Mouse (Mus musculus): ENCODE measurements at regions not wholly inside any gene's neighbourhood (a gene's known extent, or its start where the extent isn't known, plus 50 kb on each side); places are given as distances from the start of the nearest gene placed in this dataset.

DNA sequence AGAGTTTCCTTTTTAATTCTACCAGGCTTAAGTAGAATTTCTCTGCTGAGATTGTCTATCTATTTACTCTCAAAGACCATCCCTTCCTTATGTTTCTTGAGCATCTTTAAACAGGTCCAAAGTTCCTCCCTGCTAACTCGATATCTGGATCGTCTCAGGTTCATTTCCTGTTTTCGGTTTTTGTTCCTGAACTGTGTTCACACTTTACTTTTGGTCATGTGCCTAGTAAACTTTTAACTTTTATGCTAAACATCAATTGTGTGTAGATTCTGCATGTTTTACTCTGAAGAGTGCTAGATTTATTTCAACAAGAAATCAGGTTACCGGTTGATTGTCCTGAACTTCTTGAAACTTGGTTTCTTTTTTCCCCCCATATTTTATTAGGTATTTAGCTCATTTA is 68.5 kb upstream of the Nck2 start:
- Histone ChIP-seq H3K4me1 (ENCODE audit: control insufficient read depth, insufficient read depth, low read length) (no peaks in the 10 kb centered on the region), H3K36me3 (ENCODE audit: control insufficient read depth, insufficient read depth, low read length) (no peaks in the 10 kb centered on the region), H3K4me3 (ENCODE audit: control insufficient read depth, low read depth, low read length) (no peak overlapping the region), H3K27ac (ENCODE audit: control insufficient read depth, insufficient read depth, low read depth, low read length) (no peak overlapping the region), H3K27me3 (ENCODE audit: control insufficient read depth, insufficient read depth, low read length) (no peaks in the 10 kb centered on the region)
- TF ChIP-seq CTCF (IDR thresholded peaks at IDR 0.05; ENCODE audit: control insufficient read depth, insufficient read depth, insufficient replicate concordance, low read depth, low read length) (no peak), POLR2A (IDR thresholded peaks at IDR 0.05; ENCODE audit: control insufficient read depth, low read depth, low read length) (no peak)

DNA sequence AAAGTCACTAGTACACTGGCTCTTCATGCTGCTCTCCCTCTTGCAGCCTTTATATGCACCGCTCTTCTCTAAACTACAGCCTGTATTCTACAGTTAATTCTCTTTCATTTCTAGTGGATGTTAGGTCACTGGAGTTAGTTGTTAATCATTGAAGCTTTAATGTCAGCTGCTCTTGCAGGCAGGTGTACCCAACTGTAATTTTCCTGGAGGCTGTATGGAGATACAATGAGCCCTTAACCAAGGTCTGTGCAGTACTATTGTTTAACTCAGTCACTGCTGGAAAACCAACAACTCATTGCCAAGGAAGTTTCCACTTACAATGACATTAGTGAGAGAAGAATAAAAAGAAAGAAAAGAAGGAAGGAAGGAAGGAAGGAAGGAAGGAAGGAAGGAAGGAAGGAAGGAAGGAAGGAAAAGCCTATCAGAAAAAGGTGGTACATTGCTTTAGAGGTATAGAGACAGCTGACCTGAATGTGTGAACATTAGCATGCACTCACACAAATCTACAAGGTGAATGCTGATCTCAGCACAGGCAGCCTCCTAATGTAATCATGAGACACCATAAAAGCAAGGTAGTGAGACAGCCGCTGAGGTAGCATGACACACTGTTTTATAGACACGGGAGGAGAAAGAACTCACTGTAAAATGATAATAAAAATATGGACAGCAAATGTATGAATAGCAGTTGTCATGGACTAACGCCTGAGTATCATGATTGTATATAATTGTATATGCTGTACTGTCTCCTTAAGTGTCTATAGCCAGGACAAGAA is 66.7 kb upstream of the Nck2 start:
- Histone ChIP-seq H3K27me3 (ENCODE audit: control insufficient read depth, insufficient read depth, low read length) (no peaks in the 10 kb centered on the region), H3K4me1 (ENCODE audit: control insufficient read depth, insufficient read depth, low read length) (no peaks in the 10 kb centered on the region), H3K27ac (ENCODE audit: control insufficient read depth, insufficient read depth, low read depth, low read length) (no peak overlapping the region), H3K36me3 (ENCODE audit: control insufficient read depth, insufficient read depth, low read length) (no peaks in the 10 kb centered on the region), H3K4me3 (ENCODE audit: control insufficient read depth, low read depth, low read length) (no peak overlapping the region)
- TF ChIP-seq POLR2A (IDR thresholded peaks at IDR 0.05; ENCODE audit: control insufficient read depth, low read depth, low read length) (no peak), CTCF (IDR thresholded peaks at IDR 0.05; ENCODE audit: control insufficient read depth, insufficient read depth, insufficient replicate concordance, low read depth, low read length) (no peak)

DNA sequence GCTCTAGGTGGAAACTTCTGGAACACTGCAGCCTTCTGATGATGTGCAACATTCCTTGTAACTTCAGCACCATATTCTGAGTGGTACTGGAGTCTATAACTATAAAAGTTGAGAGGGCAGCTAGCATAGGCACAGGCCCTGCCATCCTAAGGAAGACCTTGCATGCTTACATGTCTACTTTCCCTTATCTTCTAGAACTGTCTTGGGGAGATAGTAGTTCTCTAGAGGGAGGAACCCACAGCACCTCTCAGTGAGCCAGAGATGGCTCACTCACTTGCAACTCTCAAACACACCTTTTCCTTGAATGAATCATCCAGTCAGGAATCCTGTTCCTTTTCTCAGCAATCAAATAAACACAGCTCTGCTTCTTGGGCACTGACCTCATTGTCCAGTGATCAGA is 59.4 kb upstream of the Nck2 start:
- TF ChIP-seq POLR2A (IDR thresholded peaks at IDR 0.05; ENCODE audit: control insufficient read depth, low read depth, low read length) (no peak), CTCF (IDR thresholded peaks at IDR 0.05; ENCODE audit: control insufficient read depth, insufficient read depth, insufficient replicate concordance, low read depth, low read length) (no peak)
- Histone ChIP-seq H3K27ac (ENCODE audit: control insufficient read depth, insufficient read depth, low read depth, low read length) (no peak overlapping the region), H3K4me1 (ENCODE audit: control insufficient read depth, insufficient read depth, low read length) (no peaks in the 10 kb centered on the region), H3K27me3 (ENCODE audit: control insufficient read depth, insufficient read depth, low read length) (no peaks in the 10 kb centered on the region), H3K36me3 (ENCODE audit: control insufficient read depth, insufficient read depth, low read length) (no peaks in the 10 kb centered on the region), H3K4me3 (ENCODE audit: control insufficient read depth, low read depth, low read length) (no peak overlapping the region)

DNA sequence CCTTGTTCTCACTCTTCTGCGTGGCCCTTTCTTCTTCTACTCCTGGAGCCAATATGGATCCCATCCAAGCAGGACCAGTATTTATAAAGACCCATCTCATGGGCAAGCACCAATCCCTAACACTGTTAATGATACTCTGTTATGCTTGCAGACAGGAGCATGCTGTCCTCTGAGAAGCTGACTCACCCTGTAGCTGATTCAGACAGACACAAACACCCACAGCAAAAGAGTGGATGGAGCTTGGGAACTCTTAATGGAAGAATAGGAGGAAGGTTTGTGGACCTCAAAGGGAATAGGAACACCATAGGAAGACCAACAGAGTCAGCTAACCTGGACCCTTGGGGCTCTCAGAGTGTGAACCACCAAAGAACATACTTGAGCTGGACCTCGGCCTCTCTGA is 50.3 kb upstream of the Nck2 start:
- Histone ChIP-seq H3K4me1 (ENCODE audit: control insufficient read depth, insufficient read depth, low read length) (no peaks in the 10 kb centered on the region), H3K27ac (ENCODE audit: control insufficient read depth, insufficient read depth, low read depth, low read length) (no peak overlapping the region), H3K36me3 (ENCODE audit: control insufficient read depth, insufficient read depth, low read length) (no peaks in the 10 kb centered on the region), H3K27me3 (ENCODE audit: control insufficient read depth, insufficient read depth, low read length) (no peaks in the 10 kb centered on the region), H3K4me3 (ENCODE audit: control insufficient read depth, low read depth, low read length) (no peak overlapping the region)
- TF ChIP-seq CTCF (IDR thresholded peaks at IDR 0.05; ENCODE audit: control insufficient read depth, insufficient read depth, insufficient replicate concordance, low read depth, low read length) (no peak), POLR2A (IDR thresholded peaks at IDR 0.05; ENCODE audit: control insufficient read depth, low read depth, low read length) (no peak)

All from testis, adult 2 months (tissue).